Mouse (Mus musculus): Measurements from ENCODE around the gene Spn.

GRCm38 (mm10) chr7:127142214-127142613 lies 4.6 kb upstream of the Spn start:
- no peak for TF ChIP-seq CTCF (IDR thresholded peaks at IDR 0.05; ENCODE audit: low read depth, low read length)
- no peak for TF ChIP-seq POLR2A (IDR thresholded peaks at IDR 0.05; ENCODE audit: extremely low read depth, insufficient read depth, low read length)
